Mouse (Mus musculus) olfactory bulb, adult 2 months (tissue): ENCODE results near the gene Cacng7. TPM values are rescaled to one million over a fixed set of nuclear protein-coding genes. Genes with fewer than 3 reads are reported as not detected.
A peak's percentile ranks its signal among the peaks of the same experiment; 100 is the strongest.

Experiments used
- H3K27ac ChIP-seq: fragments of 200-500 bp; 2 replicates; pipeline ENCODE4 v1.5.1; 2012; ENCODE audit warnings: low read depth, low read length; ENCODE audit not compliant: insufficient read depth
- H3K4me1 ChIP-seq: fragments of 200-500 bp; 2 replicates; pipeline ENCODE4 v1.6.1; 2012; ENCODE audit warnings: low read length; ENCODE audit not compliant: control insufficient read depth, insufficient read depth
- H3K4me3 ChIP-seq: fragments of 200-500 bp; 2 replicates; pipeline ENCODE4 v1.5.1; 2012; ENCODE audit warnings: mild to moderate bottlenecking, low read depth, low read length, moderate library complexity; ENCODE audit not compliant: insufficient read depth
- CTCF ChIP-seq: fragments of 200-500 bp; IDR thresholded peaks from 2 replicates; pipeline ENCODE4 v1.5.1; 2012; ENCODE audit warnings: low read depth, mild to moderate bottlenecking, low read length, moderate library complexity; ENCODE audit not compliant: insufficient read depth
- POLR2A ChIP-seq: fragments of 200-500 bp; IDR thresholded peaks from 2 replicates; pipeline ENCODE4 v1.6.1; 2012; ENCODE audit warnings: mild to moderate bottlenecking, low read depth, low read length, moderate library complexity; ENCODE audit not compliant: insufficient read depth
- WGBS: fragments of 180-500 bp; shearing (Covaris S2); methylation state at CpG from one replicate; pipeline ENCODE4 v1.1.7; 2018; 5-methylcytosine and 5-hydroxymethylcytosine counted together
- polyA plus RNA-seq: library from polyadenylated mRNA; stranded (reverse); fragments of >200 nt; gene quantifications from 2 replicates; pipeline ENCODE4 v1.2.4, GENCODE M21; 2012; ENCODE audit warnings: low replicate concordance; ENCODE audit not compliant: missing spikeins, insufficient read depth, insufficient read length

The Cacng7 gene
- polyA plus RNA-seq, 1 experiment, result not detected

DNA sequence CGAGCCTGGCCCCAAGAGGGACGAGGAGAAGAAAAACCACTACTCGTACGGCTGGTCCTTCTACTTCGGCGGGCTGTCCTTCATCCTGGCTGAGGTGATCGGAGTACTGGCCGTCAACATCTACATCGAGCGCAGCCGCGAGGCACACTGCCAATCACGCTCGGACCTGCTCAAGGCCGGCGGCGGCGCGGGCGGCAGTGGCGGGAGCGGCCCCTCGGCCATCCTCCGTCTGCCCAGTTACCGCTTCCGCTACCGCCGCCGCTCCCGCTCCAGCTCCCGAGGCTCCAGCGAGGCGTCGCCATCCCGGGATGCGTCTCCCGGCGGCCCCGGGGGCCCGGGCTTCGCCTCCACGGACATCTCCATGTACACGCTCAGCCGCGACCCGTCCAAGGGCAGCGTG is 82.1 kb downstream of the Cacng7 start:
- no peak overlapping the region for H3K27ac ChIP-seq
- 19% methylated on average over 47 of the region's 47 CpGs for WGBS
- H3K4me3 ChIP-seq, result peak overlapping the region; percentile 55
- H3K4me1 ChIP-seq, result peaks cover 24% of the 10 kb centered on the region
- no peak for TF ChIP-seq POLR2A
- TF ChIP-seq CTCF, result no peak

GRCm38 (mm10) chr7:3415378-3415777 is 82.6 kb downstream of the Cacng7 start:
- peak overlapping the region; percentile 55 for H3K4me3 ChIP-seq

More at GRCm38 (mm10) chr7:3415378-3415777, 82.6 kb downstream of the Cacng7 start:
- 3% methylated on average over 60 of the region's 60 CpGs for WGBS
- no peak overlapping the region for H3K27ac ChIP-seq
- peaks cover 25% of the 10 kb centered on the region for H3K4me1 ChIP-seq
- no peak for TF ChIP-seq CTCF
- no peak for TF ChIP-seq POLR2A

Other genes with a start within 250 kb of the Cacng7 start
- gene AU018091, start 163.8 kb upstream of the Cacng7 start, polyA plus RNA-seq, result not detected in 2 replicates
- gene Nlrp12, start 83.2 kb upstream of the Cacng7 start, polyA plus RNA-seq, result not detected in 2 replicates
- gene Myadm, start 43.9 kb upstream of the Cacng7 start, polyA plus RNA-seq, result not detected in 2 replicates
- gene Prkcg, start 43.8 kb upstream of the Cacng7 start, polyA plus RNA-seq, result not detected in 2 replicates
- not detected in 2 replicates for gene Cacng8, start 57.7 kb downstream of the Cacng7 start, polyA plus RNA-seq
- gene Cacng6, start 91.2 kb downstream of the Cacng7 start, polyA plus RNA-seq, result not detected in 2 replicates
- gene Tarm1, start 169.7 kb downstream of the Cacng7 start, polyA plus RNA-seq, result not detected in 2 replicates